Mouse (Mus musculus) C2C12 (cell line): ENCODE results near the gene Tbc1d1. TPM values are rescaled to one million over a fixed set of nuclear protein-coding genes. Genes with fewer than 3 reads are reported as not detected.

ENCODE experiments used
- H3K27me3 ChIP-seq: one replicate; pipeline ENCODE4 v1.6.1; 2011; ENCODE audit not compliant: control insufficient read depth, insufficient read depth, insufficient read length
- H3K36me3 ChIP-seq: one replicate; pipeline ENCODE4 v1.6.1; 2011; ENCODE audit not compliant: control insufficient read depth, insufficient read depth
- H3K4me3 ChIP-seq: one replicate; pipeline ENCODE4 v1.5.1; 2011; ENCODE audit warnings: mild to moderate bottlenecking, control low read depth; ENCODE audit not compliant: poor library complexity, insufficient read depth, severe bottlenecking
- H3K79me2 ChIP-seq: one replicate; pipeline ENCODE4 v1.6.1; 2011; ENCODE audit not compliant: control insufficient read depth, insufficient read depth
- H3K79me3 ChIP-seq: one replicate; pipeline ENCODE4 v1.6.1; 2011; ENCODE audit warnings: low read depth, control low read depth
- H3ac ChIP-seq: one replicate; pipeline ENCODE3; 2011; ENCODE audit warnings: low read depth; ENCODE audit not compliant: control insufficient read depth, insufficient read length
- CEBPB ChIP-seq: IDR thresholded peaks from one replicate; pipeline ENCODE4 v1.6.1; 2011; ENCODE audit warnings: low read depth, mild to moderate bottlenecking, control low read depth, moderate library complexity
- CTCF ChIP-seq: IDR thresholded peaks from one replicate; pipeline ENCODE4 v1.5.1; 2011; ENCODE audit not compliant: control insufficient read depth, insufficient read depth, insufficient read length
- FOSL1 ChIP-seq: IDR thresholded peaks from one replicate; pipeline ENCODE4 v1.8.0; 2011; ENCODE audit warnings: mild to moderate bottlenecking, low read length; ENCODE audit not compliant: poor library complexity, insufficient read depth, severe bottlenecking
- MAX ChIP-seq: IDR thresholded peaks from one replicate; pipeline ENCODE4 v1.6.1; 2011; ENCODE audit warnings: mild to moderate bottlenecking, control low read depth
- MYOD1 ChIP-seq: IDR thresholded peaks from one replicate; pipeline ENCODE4 v1.6.1; 2011; ENCODE audit warnings: low read depth; ENCODE audit not compliant: control insufficient read depth, insufficient read length
- MYOG ChIP-seq: IDR thresholded peaks from one replicate; pipeline ENCODE4 v1.6.1; 2011; ENCODE audit not compliant: control insufficient read depth, insufficient read length; ENCODE audit errors: extremely low read depth
- USF1 ChIP-seq: IDR thresholded peaks from one replicate; pipeline ENCODE4 v1.6.1; 2011; ENCODE audit warnings: low read depth, mild to moderate bottlenecking, control low read depth, moderate library complexity
- polyA plus RNA-seq: library from polyadenylated mRNA; unstranded; fragments of >200 nt; fragmentation: generic; extraction: Trizol; gene quantifications from one replicate; pipeline ENCODE4 v1.2.1, GENCODE M21; 2012; ENCODE audit warnings: missing spikeins

Tbc1d1 gene
- polyA plus RNA-seq, 1 experiment: 25.0 TPM

- TF ChIP-seq MYOD1 (no peak), USF1 (no peak), CTCF (peak; percentile 62), MAX (no peak)
- Histone ChIP-seq H3K4me3 (no peak overlapping the region), H3K27me3 (no peaks in the 10 kb centered on the region), H3K79me3 (no peaks in the 10 kb centered on the region), H3K79me2 (no peaks in the 10 kb centered on the region), H3ac (no peak overlapping the region), H3K36me3 (no peaks in the 10 kb centered on the region)
These were observed 46.2 kb downstream of the Tbc1d1 start for GRCm38 (mm10) chr5:64202306-64202705.

GRCm38 (mm10) chr5:64205610-64206009 lies 49.5 kb downstream of the Tbc1d1 start:
- H3ac ChIP-seq: no peak overlapping the region
- H3K79me2 ChIP-seq: no peaks in the 10 kb centered on the region
- H3K27me3 ChIP-seq: no peaks in the 10 kb centered on the region
- TF ChIP-seq USF1 (peak; percentile 52), MAX (no peak)
- H3K79me3 ChIP-seq: no peaks in the 10 kb centered on the region
- no peak overlapping the region for H3K4me3 ChIP-seq
- H3K36me3 ChIP-seq: no peaks in the 10 kb centered on the region

- H3K36me3 ChIP-seq: no peaks in the 10 kb centered on the region
- no peaks in the 10 kb centered on the region for H3K79me3 ChIP-seq
- no peaks in the 10 kb centered on the region for H3K79me2 ChIP-seq
- H3K27me3 ChIP-seq: no peaks in the 10 kb centered on the region
- no peak for TF ChIP-seq CEBPB
- TF ChIP-seq USF1: no peak
- no peak for TF ChIP-seq MAX
- TF ChIP-seq CTCF: no peak
- no peak for TF ChIP-seq MYOG
- TF ChIP-seq FOSL1: no peak
- TF ChIP-seq MYOD1: no peak
- H3ac ChIP-seq: no peak overlapping the region
- no peak overlapping the region for H3K4me3 ChIP-seq
These were observed 50.3 kb downstream of the Tbc1d1 start for GRCm38 (mm10) chr5:64206431-64206830.

- H3K36me3 ChIP-seq: no peaks in the 10 kb centered on the region
- no peaks in the 10 kb centered on the region for H3K27me3 ChIP-seq
- no peaks in the 10 kb centered on the region for H3K79me3 ChIP-seq
- H3K4me3 ChIP-seq: no peak overlapping the region
- no peak overlapping the region for H3ac ChIP-seq
- TF ChIP-seq CEBPB (no peak), MYOD1 (no peak), MAX (no peak), USF1 (no peak), CTCF (no peak), MYOG (no peak), FOSL1 (no peak)
- H3K79me2 ChIP-seq: no peaks in the 10 kb centered on the region
These were observed 50.8 kb downstream of the Tbc1d1 start for GRCm38 (mm10) chr5:64206875-64207274.

- Histone ChIP-seq H3K27me3 (no peaks in the 10 kb centered on the region), H3K79me3 (no peaks in the 10 kb centered on the region), H3K4me3 (no peak overlapping the region), H3K79me2 (no peaks in the 10 kb centered on the region), H3K36me3 (no peaks in the 10 kb centered on the region), H3ac (no peak overlapping the region)
- TF ChIP-seq MYOD1: no peak
- TF ChIP-seq FOSL1: no peak
- TF ChIP-seq MYOG: no peak
- TF ChIP-seq CTCF: no peak
- TF ChIP-seq CEBPB: no peak
- TF ChIP-seq USF1: no peak
These were observed 51.7 kb downstream of the Tbc1d1 start for GRCm38 (mm10) chr5:64207800-64208199.

GRCm38 (mm10) chr5:64210817-64211216 lies 54.7 kb downstream of the Tbc1d1 start:
- H3K4me3 ChIP-seq: no peak overlapping the region
- no peaks in the 10 kb centered on the region for H3K27me3 ChIP-seq
- H3ac ChIP-seq: no peak overlapping the region
- TF ChIP-seq USF1 (no peak), FOSL1 (no peak), MAX (no peak), MYOD1 (no peak), CEBPB (no peak), CTCF (no peak), MYOG (no peak)
- H3K36me3 ChIP-seq: no peaks in the 10 kb centered on the region
- H3K79me2 ChIP-seq: no peaks in the 10 kb centered on the region
- no peaks in the 10 kb centered on the region for H3K79me3 ChIP-seq

GRCm38 (mm10) chr5:64211284-64211683 lies 55.2 kb downstream of the Tbc1d1 start:
- no peak for TF ChIP-seq MYOG
- no peak for TF ChIP-seq USF1
- TF ChIP-seq MAX: no peak
- no peak for TF ChIP-seq MYOD1
- no peak for TF ChIP-seq CEBPB
- no peak for TF ChIP-seq FOSL1
- H3K79me3 ChIP-seq: no peaks in the 10 kb centered on the region
- no peaks in the 10 kb centered on the region for H3K79me2 ChIP-seq
- no peaks in the 10 kb centered on the region for H3K36me3 ChIP-seq
- H3K4me3 ChIP-seq: no peak overlapping the region
- no peaks in the 10 kb centered on the region for H3K27me3 ChIP-seq
- no peak overlapping the region for H3ac ChIP-seq
